Mouse (Mus musculus): Measurements from ENCODE around the gene Hopx. TPM values are rescaled to one million over a fixed set of nuclear protein-coding genes. Genes with fewer than 3 reads are reported as not detected.

Hopx gene
- total RNA-seq, 1 experiment, result 4.9 TPM

GRCm38 (mm10) chr5:77107146-77107822 is 7.6 kb downstream of the Hopx start:
- H3K27ac ChIP-seq (ENCODE audit: insufficient read depth, low read depth, low read length, poor library complexity, severe bottlenecking), result no peak overlapping the region
- no peak overlapping the region for H3K4me3 ChIP-seq (ENCODE audit: insufficient read depth in 1 of 2, low read depth in 1 of 2, low read length in 2 of 2, poor library complexity in 1 of 2, severe bottlenecking in 1 of 2)
- no peaks in the 10 kb centered on the region for H3K9me3 ChIP-seq (ENCODE audit: control insufficient read depth, insufficient read depth, low read depth, low read length)
- no peak for DNase-seq (ENCODE audit: low read depth, low spot score)
- no peak overlapping the region for H3K9ac ChIP-seq (ENCODE audit: insufficient read depth, low read depth, low read length, poor library complexity, severe bottlenecking)
- no peak for TF ChIP-seq HCFC1 (IDR thresholded peaks at IDR 0.05; ENCODE audit: borderline replicate concordance, insufficient read depth, low read length)
- no peak for TF ChIP-seq ZNF384 (IDR thresholded peaks at IDR 0.05; ENCODE audit: low read depth, low read length)
- no peak for TF ChIP-seq MAFK (IDR thresholded peaks at IDR 0.05; ENCODE audit: insufficient read depth, low read depth, low read length)
- no peak for TF ChIP-seq ZC3H11A (IDR thresholded peaks at IDR 0.05; ENCODE audit: borderline replicate concordance, low read depth, low read length)
- no peak for TF ChIP-seq CHD2 (IDR thresholded peaks at IDR 0.05; ENCODE audit: low read depth, low read length)
- no peaks in the 10 kb centered on the region for H3K36me3 ChIP-seq (ENCODE audit: control insufficient read depth, insufficient read depth, low read length, poor library complexity, severe bottlenecking)
- in situ Hi-C loops (cut with MboI; ENCODE audit: low sequenced_read_pairs in 2 of 2, unreplicated experiment in 2 of 2), result no loop called here
- no peaks in the 10 kb centered on the region; a peak in 1 of 4 replicates for H3K4me1 ChIP-seq (ENCODE audit: control insufficient read depth in 2 of 2, insufficient read depth in 2 of 2, low read length in 2 of 2, poor library complexity in 1 of 2)

GRCm38 (mm10) chr5:77102522-77103365 is 12.2 kb downstream of the Hopx start:
- Histone ChIP-seq H3K27ac (ENCODE audit: insufficient read depth, low read depth, low read length, poor library complexity, severe bottlenecking) (no peak overlapping the region), H3K4me3 (ENCODE audit: insufficient read depth in 1 of 2, low read depth in 1 of 2, low read length in 2 of 2, poor library complexity in 1 of 2, severe bottlenecking in 1 of 2) (no peak overlapping the region), H3K36me3 (ENCODE audit: control insufficient read depth, insufficient read depth, low read length, poor library complexity, severe bottlenecking) (no peaks in the 10 kb centered on the region), H3K9me3 (ENCODE audit: control insufficient read depth, insufficient read depth, low read depth, low read length) (no peaks in the 10 kb centered on the region), H3K9ac (ENCODE audit: insufficient read depth, low read depth, low read length, poor library complexity, severe bottlenecking) (no peak overlapping the region), H3K4me1 (ENCODE audit: control insufficient read depth in 2 of 2, insufficient read depth in 2 of 2, low read length in 2 of 2, poor library complexity in 1 of 2) (no peaks in the 10 kb centered on the region; a peak in 1 of 4 replicates)
- TF ChIP-seq MAFK (IDR thresholded peaks at IDR 0.05; ENCODE audit: insufficient read depth, low read depth, low read length) (no peak), ZNF384 (IDR thresholded peaks at IDR 0.05; ENCODE audit: low read depth, low read length) (no peak), ZC3H11A (IDR thresholded peaks at IDR 0.05; ENCODE audit: borderline replicate concordance, low read depth, low read length) (no peak), CHD2 (IDR thresholded peaks at IDR 0.05; ENCODE audit: low read depth, low read length) (no peak), HCFC1 (IDR thresholded peaks at IDR 0.05; ENCODE audit: borderline replicate concordance, insufficient read depth, low read length) (no peak)
- no peak for DNase-seq (ENCODE audit: low read depth, low spot score)
- in situ Hi-C loops (cut with MboI; ENCODE audit: low sequenced_read_pairs in 2 of 2, unreplicated experiment in 2 of 2), result no loop called here

- no peak overlapping the region for H3K27ac ChIP-seq (ENCODE audit: insufficient read depth, low read depth, low read length, poor library complexity, severe bottlenecking)
Measured at GRCm38 (mm10) chr5:77100691-77101090, 14.2 kb downstream of the Hopx start.

GRCm38 (mm10) chr5:77099997-77100380 is 14.9 kb downstream of the Hopx start:
- H3K9me3 ChIP-seq (ENCODE audit: control insufficient read depth, insufficient read depth, low read depth, low read length), result no peaks in the 10 kb centered on the region
- no peak overlapping the region for H3K4me3 ChIP-seq (ENCODE audit: insufficient read depth in 1 of 2, low read depth in 1 of 2, low read length in 2 of 2, poor library complexity in 1 of 2, severe bottlenecking in 1 of 2)
- peaks cover 0 to 2% of the 10 kb centered on the region in 2 experiments; a peak in 1 of 4 replicates for H3K4me1 ChIP-seq (ENCODE audit: control insufficient read depth in 2 of 2, insufficient read depth in 2 of 2, low read length in 2 of 2, poor library complexity in 1 of 2)
- H3K36me3 ChIP-seq (ENCODE audit: control insufficient read depth, insufficient read depth, low read length, poor library complexity, severe bottlenecking), result no peaks in the 10 kb centered on the region
- DNase-seq (ENCODE audit: low read depth, low spot score), result no peak
- in situ Hi-C loops (cut with MboI; ENCODE audit: low sequenced_read_pairs in 2 of 2, unreplicated experiment in 2 of 2), result no loop called here
- no peak overlapping the region for H3K27ac ChIP-seq (ENCODE audit: insufficient read depth, low read depth, low read length, poor library complexity, severe bottlenecking)
- TF ChIP-seq HCFC1 (IDR thresholded peaks at IDR 0.05; ENCODE audit: borderline replicate concordance, insufficient read depth, low read length) (no peak), CHD2 (IDR thresholded peaks at IDR 0.05; ENCODE audit: low read depth, low read length) (no peak), ZC3H11A (IDR thresholded peaks at IDR 0.05; ENCODE audit: borderline replicate concordance, low read depth, low read length) (no peak), ZNF384 (IDR thresholded peaks at IDR 0.05; ENCODE audit: low read depth, low read length) (no peak), MAFK (IDR thresholded peaks at IDR 0.05; ENCODE audit: insufficient read depth, low read depth, low read length) (no peak)
- no peak overlapping the region for H3K9ac ChIP-seq (ENCODE audit: insufficient read depth, low read depth, low read length, poor library complexity, severe bottlenecking)

More at GRCm38 (mm10) chr5:77100691-77101090, 14.2 kb downstream of the Hopx start:
- H3K9me3 ChIP-seq (ENCODE audit: control insufficient read depth, insufficient read depth, low read depth, low read length), result no peaks in the 10 kb centered on the region
- in situ Hi-C loops (cut with MboI; ENCODE audit: low sequenced_read_pairs in 2 of 2, unreplicated experiment in 2 of 2), result no loop called here
- TF ChIP-seq ZNF384 (IDR thresholded peaks at IDR 0.05; ENCODE audit: low read depth, low read length), result no peak
- no peak for TF ChIP-seq ZC3H11A (IDR thresholded peaks at IDR 0.05; ENCODE audit: borderline replicate concordance, low read depth, low read length)
- TF ChIP-seq HCFC1 (IDR thresholded peaks at IDR 0.05; ENCODE audit: borderline replicate concordance, insufficient read depth, low read length), result no peak
- TF ChIP-seq CHD2 (IDR thresholded peaks at IDR 0.05; ENCODE audit: low read depth, low read length), result no peak
- no peak for TF ChIP-seq MAFK (IDR thresholded peaks at IDR 0.05; ENCODE audit: insufficient read depth, low read depth, low read length)
- H3K9ac ChIP-seq (ENCODE audit: insufficient read depth, low read depth, low read length, poor library complexity, severe bottlenecking), result no peak overlapping the region
- no peak for DNase-seq (ENCODE audit: low read depth, low spot score)
- no peaks in the 10 kb centered on the region for H3K36me3 ChIP-seq (ENCODE audit: control insufficient read depth, insufficient read depth, low read length, poor library complexity, severe bottlenecking)
- peaks cover 0 to 2% of the 10 kb centered on the region in 2 experiments; a peak in 1 of 4 replicates for H3K4me1 ChIP-seq (ENCODE audit: control insufficient read depth in 2 of 2, insufficient read depth in 2 of 2, low read length in 2 of 2, poor library complexity in 1 of 2)
- H3K4me3 ChIP-seq (ENCODE audit: insufficient read depth in 1 of 2, low read depth in 1 of 2, low read length in 2 of 2, poor library complexity in 1 of 2, severe bottlenecking in 1 of 2), result no peak overlapping the region

All from ES-E14 (cell line).